Mouse (Mus musculus): ENCODE data around the gene Gab2.

DNA sequence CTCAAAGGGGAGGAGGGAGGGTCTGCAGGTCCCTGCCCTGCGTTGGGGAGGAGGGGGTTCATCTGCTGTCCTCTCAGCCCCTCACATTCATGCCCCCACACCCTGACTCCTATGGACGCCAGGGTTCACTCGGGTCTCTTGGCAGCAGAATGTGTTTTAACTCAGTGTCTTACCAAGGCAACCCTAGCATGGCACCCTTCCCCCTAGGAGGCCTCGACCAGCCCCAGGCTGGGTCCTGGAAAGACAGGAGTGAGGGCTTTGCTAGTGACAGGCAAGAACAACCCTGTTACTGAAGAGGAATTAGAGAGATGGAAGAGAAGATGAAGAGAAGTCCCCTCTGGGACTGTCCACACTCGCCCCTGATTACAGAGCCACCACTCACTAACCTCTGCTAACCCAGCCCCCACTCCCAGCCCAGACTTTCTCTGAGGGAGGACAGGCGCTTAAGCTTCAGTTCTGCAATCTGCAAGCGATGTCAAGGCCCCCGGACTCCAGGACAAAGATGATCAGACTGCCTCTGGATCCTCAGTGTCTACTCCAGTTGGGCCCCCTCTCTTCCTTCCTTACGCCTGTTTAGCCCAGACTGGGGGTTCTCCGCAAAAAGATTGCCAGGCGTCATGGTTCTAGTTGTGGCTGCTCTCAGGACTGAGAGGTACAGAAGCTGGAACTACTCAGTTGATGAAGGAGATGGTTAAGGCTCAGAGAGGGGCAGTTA lies 249.7 kb downstream of the Gab2 start:
- TF ChIP-seq CTCF (IDR thresholded peaks at IDR 0.05; ENCODE audit: low read depth): no peak
- TF ChIP-seq EP300 (optimal IDR thresholded peaks at IDR 0.05): no peak
